Comparison of ENCODE assay signal across 43 mouse cellular contexts in genomic region chr6:129547277-129547676, GRCm38 (mm10). TPM values are rescaled to one million over a fixed set of nuclear protein-coding genes. Genes with fewer than 3 reads are reported as not detected.
"Had no signal": no experiment of that assay in that cellular context is flagged by ENCODE, and none has a peak within 500 bp of the region (broad histone marks: within the 10 kb centered on the region; RNA-seq: fewer than 3 reads in every experiment).

No protein-coding gene starts in this region.

- ATAC-seq: hindbrain, embryonic 16.5 days; inflammation-experienced regulatory T-cells, adult 6 months; intestine, embryonic 15.5 days; intestine, postnatal 0 days; liver, embryonic 12.5 days had no signal

- H3K9me3 ChIP-seq: heart, embryonic 10.5 days; heart, embryonic 12.5 days; hindbrain, embryonic 10.5 days; hindbrain, embryonic 12.5 days; intestine, embryonic 15.5 days; limb, embryonic 13.5 days; limb, embryonic 15.5 days; liver, embryonic 12.5 days had no signal

- H3K4me3 ChIP-seq: gastrocnemius, adult 2 months; heart, embryonic 10.5 days; heart, embryonic 12.5 days; hindbrain, embryonic 10.5 days; hindbrain, embryonic 12.5 days; intestine, embryonic 15.5 days; limb, embryonic 13.5 days; limb, embryonic 15.5 days; liver, embryonic 12.5 days had no signal

- H3K4me2 ChIP-seq: heart, embryonic 12.5 days; hindbrain, embryonic 12.5 days; hindbrain, embryonic 14.5 days; intestine, embryonic 15.5 days; limb, embryonic 13.5 days; limb, embryonic 15.5 days; liver, embryonic 12.5 days had no signal

- H3K27ac ChIP-seq: gastrocnemius, adult 2 months; heart, embryonic 10.5 days; hindbrain, embryonic 10.5 days; hindbrain, embryonic 12.5 days; hindbrain, embryonic 14.5 days; intestine, embryonic 15.5 days; limb, embryonic 13.5 days; limb, embryonic 15.5 days; liver, embryonic 12.5 days; liver, embryonic 14.5 days had no signal

- H3K27me3 ChIP-seq: heart, embryonic 12.5 days; hindbrain, embryonic 12.5 days; intestine, embryonic 15.5 days; limb, embryonic 13.5 days; limb, embryonic 15.5 days; liver, embryonic 12.5 days had no signal

- DNase-seq: gastrocnemius, adult 2 months; gastrocnemius, postnatal 10 days; gastrocnemius, postnatal 25 days; heart, adult 18-20 months; heart, postnatal 10 days; heart, postnatal 4 days; kidney, adult 18-20 months; kidney, adult 8-10 months; kidney, postnatal 10 days; kidney, postnatal 25 days; kidney, postnatal 4 days; layer of hippocampus, adult 9-11 months; layer of hippocampus, postnatal 36 days; left cerebral cortex, postnatal 4 days had no signal

- H3K4me1 ChIP-seq: heart, embryonic 10.5 days; heart, embryonic 12.5 days; hindbrain, embryonic 10.5 days; limb, embryonic 13.5 days; liver, embryonic 12.5 days had no signal

- H3K36me3 ChIP-seq: limb, embryonic 15.5 days had no signal

- H3K9ac ChIP-seq: heart, embryonic 12.5 days; hindbrain, embryonic 12.5 days; hindbrain, embryonic 14.5 days; intestine, embryonic 15.5 days; limb, embryonic 13.5 days; limb, embryonic 15.5 days; liver, embryonic 12.5 days; liver, embryonic 14.5 days had no signal

RNA-seq across cellular contexts. Expression of gene Klre1, which starts 30.4 kb away (rescaled TPM):
- total RNA-seq: gastrocnemius, adult 2 months; gastrocnemius, postnatal 10 days; gastrocnemius, postnatal 25 days; gastrocnemius, postnatal 4 days; granulocyte monocyte progenitor cell, adult 5-6 weeks; heart, adult 8-10 months; heart, postnatal 10 days; heart, postnatal 25 days; heart, postnatal 4 days; layer of hippocampus, adult 8-10 months; layer of hippocampus, postnatal 14 days; layer of hippocampus, postnatal 36 days; left cerebral cortex, adult 18-20 months; left cerebral cortex, adult 8-10 months; left cerebral cortex, postnatal 10 days; left cerebral cortex, postnatal 25 days; left cerebral cortex, postnatal 4 days had no signal
- polyA plus RNA-seq: heart, embryonic 10.5 days; heart, embryonic 12.5 days; heart, embryonic 14.5 days; heart, embryonic 16.5 days; hindbrain, embryonic 10.5 days; hindbrain, embryonic 12.5 days; hindbrain, embryonic 14.5 days; hindbrain, embryonic 16.5 days; intestine, embryonic 15.5 days; intestine, postnatal 0 days; kidney, embryonic 14.5 days; kidney, embryonic 16.5 days; limb, embryonic 11.5 days; limb, embryonic 13.5 days; limb, embryonic 15.5 days; liver, embryonic 12.5 days had no signal

RNA-seq across cellular contexts. Expression of gene Tmem52b, which starts 34.9 kb away (rescaled TPM):
- total RNA-seq: gastrocnemius, adult 2 months; gastrocnemius, postnatal 10 days; gastrocnemius, postnatal 25 days; gastrocnemius, postnatal 4 days; granulocyte monocyte progenitor cell, adult 5-6 weeks; heart, adult 18-20 months; heart, adult 8-10 months; heart, postnatal 10 days; heart, postnatal 25 days; heart, postnatal 4 days; layer of hippocampus, adult 8-10 months; layer of hippocampus, postnatal 14 days; layer of hippocampus, postnatal 36 days; left cerebral cortex, adult 18-20 months; left cerebral cortex, adult 8-10 months; left cerebral cortex, postnatal 10 days; left cerebral cortex, postnatal 25 days; left cerebral cortex, postnatal 4 days; liver, adult 2 months had no signal
- polyA plus RNA-seq: heart, embryonic 10.5 days; heart, embryonic 12.5 days; heart, embryonic 14.5 days; hindbrain, embryonic 10.5 days; hindbrain, embryonic 12.5 days; hindbrain, embryonic 16.5 days; inflammation-experienced regulatory T-cells, adult 6 months; limb, embryonic 11.5 days; liver, adult 2 months; liver, embryonic 12.5 days; liver, embryonic 14.5 days had no signal

RNA-seq across cellular contexts. Expression of gene Olr1, which starts 40.3 kb away (rescaled TPM):
- total RNA-seq: gastrocnemius, adult 2 months; gastrocnemius, postnatal 25 days; gastrocnemius, postnatal 4 days; heart, adult 18-20 months; layer of hippocampus, adult 8-10 months; layer of hippocampus, postnatal 14 days; layer of hippocampus, postnatal 36 days; left cerebral cortex, adult 18-20 months; left cerebral cortex, postnatal 10 days; left cerebral cortex, postnatal 25 days; left cerebral cortex, postnatal 4 days; liver, adult 2 months had no signal
- polyA plus RNA-seq: hindbrain, embryonic 10.5 days; hindbrain, embryonic 12.5 days; hindbrain, embryonic 14.5 days; hindbrain, embryonic 16.5 days; kidney, embryonic 14.5 days; kidney, embryonic 16.5 days; limb, embryonic 11.5 days; limb, embryonic 13.5 days; limb, embryonic 15.5 days; liver, adult 2 months had no signal

RNA-seq across cellular contexts. Expression of gene Klrd1, which starts 44.3 kb away (rescaled TPM):
- total RNA-seq: gastrocnemius, adult 2 months; gastrocnemius, postnatal 10 days; gastrocnemius, postnatal 25 days; gastrocnemius, postnatal 4 days; heart, postnatal 10 days; heart, postnatal 25 days; heart, postnatal 4 days; layer of hippocampus, adult 8-10 months; layer of hippocampus, postnatal 14 days; layer of hippocampus, postnatal 36 days; left cerebral cortex, adult 18-20 months; left cerebral cortex, adult 8-10 months; left cerebral cortex, postnatal 10 days; left cerebral cortex, postnatal 25 days; left cerebral cortex, postnatal 4 days had no signal
- polyA plus RNA-seq: heart, embryonic 10.5 days; heart, embryonic 14.5 days; hindbrain, embryonic 10.5 days; hindbrain, embryonic 12.5 days; hindbrain, embryonic 14.5 days; hindbrain, embryonic 16.5 days; kidney, embryonic 14.5 days; limb, embryonic 11.5 days; limb, embryonic 13.5 days; limb, embryonic 15.5 days had no signal
